Mouse (Mus musculus) testis, adult 2 months (tissue): ENCODE data around the gene Ntn4. TPM values are rescaled to one million over a fixed set of nuclear protein-coding genes. Genes with fewer than 3 reads are reported as not detected.
A peak's percentile ranks its signal among the peaks of the same experiment; 100 is the strongest.

ENCODE experiments used
- H3K27ac ChIP-seq: fragments of 200-500 bp; 2 replicates; pipeline ENCODE4 v1.5.1; 2012; ENCODE audit warnings: low read depth, low read length; ENCODE audit not compliant: control insufficient read depth, insufficient read depth
- H3K27me3 ChIP-seq: fragments of 200-500 bp; 2 replicates; pipeline ENCODE4 v1.6.1; 2012; ENCODE audit warnings: mild to moderate bottlenecking, low read length, moderate library complexity; ENCODE audit not compliant: control insufficient read depth, insufficient read depth
- H3K36me3 ChIP-seq: fragments of 200-500 bp; 2 replicates; pipeline ENCODE4 v1.6.1; 2012; ENCODE audit warnings: mild to moderate bottlenecking, low read length; ENCODE audit not compliant: control insufficient read depth, insufficient read depth
- H3K4me1 ChIP-seq: fragments of 200-500 bp; 2 replicates; pipeline ENCODE4 v1.6.1; 2012; ENCODE audit warnings: low read length; ENCODE audit not compliant: control insufficient read depth, insufficient read depth
- H3K4me3 ChIP-seq: fragments of 200-500 bp; 2 replicates; pipeline ENCODE4 v1.5.1; 2012; ENCODE audit warnings: low read depth, mild to moderate bottlenecking, low read length, moderate library complexity, mixed read lengths; ENCODE audit not compliant: control insufficient read depth
- CTCF ChIP-seq: fragments of 200-500 bp; IDR thresholded peaks from 2 replicates; pipeline ENCODE4 v1.5.1; 2012; ENCODE audit warnings: low read depth, mild to moderate bottlenecking, inconsistent platforms, low read length, moderate library complexity; ENCODE audit not compliant: control insufficient read depth, insufficient read depth, insufficient replicate concordance
- POLR2A ChIP-seq: fragments of 200-500 bp; IDR thresholded peaks from 2 replicates; pipeline ENCODE4 v1.6.1; 2012; ENCODE audit warnings: low read depth, mild to moderate bottlenecking, inconsistent platforms, low read length, moderate library complexity; ENCODE audit not compliant: control insufficient read depth
- polyA plus RNA-seq: library from polyadenylated mRNA; depleted of rRNA; stranded (reverse); fragments of >200 nt; gene quantifications from 2 replicates; pipeline ENCODE4 v1.2.3, GENCODE M21; 2012

Ntn4 gene
- polyA plus RNA-seq, 1 experiment, result 3.2 TPM

- H3K27ac ChIP-seq, result no peak overlapping the region
- no peaks in the 10 kb centered on the region for H3K36me3 ChIP-seq
- no peak overlapping the region for H3K4me3 ChIP-seq
- H3K4me1 ChIP-seq, result no peaks in the 10 kb centered on the region
- TF ChIP-seq CTCF (no peak), POLR2A (no peak)
- no peaks in the 10 kb centered on the region for H3K27me3 ChIP-seq
These were observed 119.2 kb downstream of the Ntn4 start for GRCm38 (mm10) chr10:93759644-93760043.

- Histone ChIP-seq H3K27me3 (no peaks in the 10 kb centered on the region), H3K4me3 (no peak overlapping the region), H3K36me3 (no peaks in the 10 kb centered on the region), H3K27ac (no peak overlapping the region), H3K4me1 (no peaks in the 10 kb centered on the region)
- TF ChIP-seq POLR2A (no peak), CTCF (no peak)
These were observed 119.9 kb downstream of the Ntn4 start for GRCm38 (mm10) chr10:93760429-93760828.

- TF ChIP-seq CTCF (peak; percentile 51; the same call in 1 of the 2 replicates), POLR2A (no peak)
- no peaks in the 10 kb centered on the region for H3K36me3 ChIP-seq
- no peak overlapping the region for H3K4me3 ChIP-seq
- H3K27me3 ChIP-seq, result no peaks in the 10 kb centered on the region
- no peak overlapping the region for H3K27ac ChIP-seq
- H3K4me1 ChIP-seq, result no peaks in the 10 kb centered on the region
These were observed 122.6 kb downstream of the Ntn4 start for GRCm38 (mm10) chr10:93763074-93763473.

- Histone ChIP-seq H3K4me1 (no peaks in the 10 kb centered on the region), H3K4me3 (no peak overlapping the region), H3K36me3 (no peaks in the 10 kb centered on the region), H3K27me3 (no peaks in the 10 kb centered on the region), H3K27ac (no peak overlapping the region)
- TF ChIP-seq POLR2A, result no peak
These were observed 125.7 kb downstream of the Ntn4 start for GRCm38 (mm10) chr10:93766221-93766620.

- Histone ChIP-seq H3K36me3 (no peaks in the 10 kb centered on the region), H3K27ac (no peak overlapping the region), H3K4me1 (no peaks in the 10 kb centered on the region), H3K27me3 (no peaks in the 10 kb centered on the region), H3K4me3 (no peak overlapping the region)
- TF ChIP-seq CTCF (no peak), POLR2A (no peak)
These were observed 126.8 kb downstream of the Ntn4 start for GRCm38 (mm10) chr10:93767245-93767644.

GRCm38 (mm10) chr10:93768222-93768621 lies 127.7 kb downstream of the Ntn4 start:
- H3K4me1 ChIP-seq, result no peaks in the 10 kb centered on the region
- no peak for TF ChIP-seq POLR2A
- no peak for TF ChIP-seq CTCF
- no peak overlapping the region for H3K4me3 ChIP-seq
- H3K27ac ChIP-seq, result no peak overlapping the region
- no peaks in the 10 kb centered on the region for H3K27me3 ChIP-seq
- H3K36me3 ChIP-seq, result no peaks in the 10 kb centered on the region

GRCm38 (mm10) chr10:93771931-93772465 lies 131.5 kb downstream of the Ntn4 start:
- no peaks in the 10 kb centered on the region for H3K27me3 ChIP-seq
- H3K4me1 ChIP-seq, result no peaks in the 10 kb centered on the region
- no peak for TF ChIP-seq CTCF
- TF ChIP-seq POLR2A, result no peak
- H3K36me3 ChIP-seq, result no peaks in the 10 kb centered on the region
- no peak overlapping the region for H3K27ac ChIP-seq
- H3K4me3 ChIP-seq, result no peak overlapping the region

- TF ChIP-seq POLR2A (no peak), CTCF (no peak)
- H3K27me3 ChIP-seq, result no peaks in the 10 kb centered on the region
- H3K36me3 ChIP-seq, result no peaks in the 10 kb centered on the region
- H3K4me1 ChIP-seq, result no peaks in the 10 kb centered on the region
- no peak overlapping the region for H3K4me3 ChIP-seq
- H3K27ac ChIP-seq, result no peak overlapping the region
These were observed 132.0 kb downstream of the Ntn4 start for GRCm38 (mm10) chr10:93772492-93772891.
